Mouse (Mus musculus): ENCODE measurements around the gene Rundc3a.
"Not testable (repeated sequence)": the region's sequence is repeated elsewhere in the genome, so short reads cannot be mapped to it uniquely, and the experiment has no call there.

Gene Rundc3a

DNA sequence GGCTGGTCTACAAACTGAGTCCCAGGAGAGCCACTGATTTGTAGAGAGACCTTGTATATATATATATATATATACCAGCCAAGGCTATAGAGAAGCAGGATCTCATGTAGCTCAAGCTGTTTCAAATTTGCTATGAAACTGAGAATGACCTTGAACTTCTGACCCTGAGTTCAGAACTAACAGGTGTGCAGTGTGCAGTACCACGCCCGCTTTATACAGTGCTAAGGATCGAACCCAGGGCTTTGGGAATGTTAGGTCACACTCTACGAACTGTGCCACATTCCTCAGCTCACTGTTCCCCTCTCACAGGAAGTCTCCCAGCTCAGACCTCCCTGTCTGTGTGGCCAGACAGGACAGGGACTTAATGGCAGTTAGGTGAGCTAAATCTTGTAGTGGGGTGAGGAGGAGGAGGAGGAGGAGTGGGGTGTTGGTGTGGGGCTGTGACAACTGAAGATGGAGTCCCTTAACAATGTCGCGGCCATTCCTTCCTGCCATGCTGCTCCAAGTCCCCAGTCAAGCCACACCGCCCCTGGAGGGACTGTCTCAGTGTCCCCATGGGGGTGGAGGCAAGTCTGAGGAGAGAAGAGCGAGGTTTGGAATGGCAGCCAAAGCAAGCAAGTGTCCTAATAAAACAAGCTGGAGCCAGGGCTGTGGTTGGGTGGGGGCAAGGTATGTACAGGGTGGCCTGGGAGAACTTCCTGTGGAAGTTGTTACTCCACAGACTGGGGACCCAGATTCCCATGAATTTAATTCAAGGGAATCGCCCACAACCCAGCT lies 25.5 kb upstream of the Rundc3a start:
- DNase-seq (ENCODE audit: extremely low spot score, low spot score) = no peak

DNA sequence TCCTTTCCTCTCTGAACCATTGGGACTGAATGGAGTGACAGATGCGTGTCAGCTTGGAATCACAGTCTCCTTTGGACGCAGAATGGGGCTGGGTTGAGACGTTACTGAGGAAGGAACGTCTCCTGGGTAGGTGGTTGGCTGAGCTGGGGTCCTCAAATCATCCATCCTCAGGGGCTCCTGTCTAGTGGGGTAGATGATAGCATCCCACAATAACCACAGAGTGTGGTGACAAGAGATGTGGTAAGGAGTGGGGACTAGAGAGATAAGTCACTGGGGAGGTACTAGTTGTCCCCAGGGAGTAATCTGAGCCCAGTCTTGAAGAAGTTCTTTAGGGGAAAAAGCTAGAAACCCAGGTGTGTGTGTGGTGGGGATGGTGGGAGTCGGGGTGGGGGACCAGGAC lies 24.9 kb upstream of the Rundc3a start:
- DNase-seq (ENCODE audit: extremely low spot score, low spot score) = no peak

DNA sequence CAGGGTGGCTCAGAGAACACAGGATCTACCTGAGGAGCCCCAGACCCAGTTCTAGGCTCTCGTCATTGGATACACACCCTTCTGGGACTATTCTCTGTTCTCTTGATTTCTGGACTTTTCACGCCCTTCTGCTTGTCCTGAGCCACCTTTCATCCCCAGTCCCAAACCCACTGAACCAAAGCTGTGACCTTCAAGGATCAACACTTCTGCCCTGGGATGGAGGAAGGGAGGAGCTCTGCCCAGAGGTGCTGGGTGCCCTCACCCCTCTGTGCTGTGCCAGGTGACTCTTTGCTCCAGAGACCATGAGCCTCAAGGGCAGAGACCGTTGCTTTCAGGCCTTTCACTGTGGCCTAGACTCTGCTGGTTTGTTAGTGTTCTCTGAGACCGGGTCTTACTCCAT lies 23.9 kb upstream of the Rundc3a start:
- no peak for DNase-seq (ENCODE audit: extremely low spot score, low spot score)

DNA sequence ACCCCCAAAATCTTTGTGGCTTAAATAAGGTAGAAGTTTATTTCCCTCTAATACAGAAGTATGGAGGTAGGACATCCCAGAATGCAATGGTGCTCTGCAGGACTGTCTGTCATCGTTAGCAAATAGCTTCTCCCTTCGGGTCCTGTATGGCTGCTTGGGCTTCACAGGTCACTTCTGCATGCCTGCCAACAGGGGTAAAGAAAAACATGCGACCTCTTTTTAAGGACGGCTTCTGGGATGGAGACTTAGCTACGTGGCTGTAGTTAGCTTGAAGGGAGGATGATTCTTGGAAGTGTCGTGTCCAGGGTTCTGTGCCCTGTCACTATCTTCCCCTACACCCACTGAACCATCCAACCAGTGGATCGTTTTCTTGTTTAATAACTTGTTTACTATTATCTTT lies 22.9 kb upstream of the Rundc3a start:
- no peak for DNase-seq (ENCODE audit: extremely low spot score, low spot score)

DNA sequence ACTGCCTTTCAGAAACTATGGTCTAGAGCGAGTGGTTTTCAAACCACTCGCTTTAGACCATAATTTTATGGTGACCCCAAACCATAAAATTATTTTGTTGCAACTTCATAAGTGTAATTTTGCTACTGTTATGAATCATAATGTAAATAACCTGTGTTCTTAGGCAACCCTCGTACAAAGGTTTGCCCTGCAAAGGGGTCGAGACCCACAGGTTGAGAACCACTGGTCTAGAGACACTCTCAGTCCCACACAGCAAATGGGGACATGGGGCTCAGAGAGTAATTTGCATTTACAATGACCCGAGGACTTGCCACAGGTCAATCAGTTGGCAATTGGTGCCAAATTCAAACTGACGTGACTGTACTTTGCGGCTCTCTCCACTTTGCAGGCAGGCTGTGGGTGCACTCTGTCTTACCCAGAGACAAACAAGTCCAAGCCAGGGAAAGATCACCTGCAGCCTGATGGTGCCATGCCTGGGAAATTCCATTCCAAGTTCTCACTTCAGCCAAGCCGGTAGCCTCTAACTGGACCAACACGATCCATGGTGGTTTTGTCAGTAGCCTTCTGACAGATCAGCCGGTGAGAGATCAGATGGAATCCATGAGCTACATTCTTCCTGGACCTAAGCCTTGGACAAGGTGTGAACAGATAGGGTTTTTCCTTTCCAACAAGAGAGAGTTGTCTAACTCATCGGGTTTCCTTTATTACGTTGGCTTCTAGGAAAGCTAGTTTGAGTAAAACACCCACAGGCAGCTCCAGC lies 21.1 kb upstream of the Rundc3a start:
- no peak for DNase-seq (ENCODE audit: extremely low spot score, low spot score)

DNA sequence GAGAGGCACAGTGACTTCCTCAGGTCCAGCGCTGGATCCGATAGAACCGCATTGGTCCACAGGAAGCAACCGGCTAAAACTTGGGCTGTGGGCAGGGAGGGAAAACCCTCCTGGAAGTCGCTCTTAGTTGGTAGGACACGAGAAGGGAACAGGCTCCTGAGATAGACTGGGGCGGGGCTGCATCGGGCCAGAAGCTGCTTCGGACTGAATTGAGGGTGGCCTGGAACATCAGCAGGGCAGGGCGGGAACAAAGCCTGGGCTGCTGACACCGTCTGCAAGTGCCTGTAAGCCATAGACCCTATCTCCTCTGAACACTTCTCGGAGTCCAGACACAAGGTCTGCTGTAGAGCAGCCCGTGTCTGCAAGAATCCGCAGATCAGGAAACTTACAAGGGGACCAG lies 20.3 kb upstream of the Rundc3a start:
- DNase-seq (ENCODE audit: extremely low spot score, low spot score) = no peak

DNA sequence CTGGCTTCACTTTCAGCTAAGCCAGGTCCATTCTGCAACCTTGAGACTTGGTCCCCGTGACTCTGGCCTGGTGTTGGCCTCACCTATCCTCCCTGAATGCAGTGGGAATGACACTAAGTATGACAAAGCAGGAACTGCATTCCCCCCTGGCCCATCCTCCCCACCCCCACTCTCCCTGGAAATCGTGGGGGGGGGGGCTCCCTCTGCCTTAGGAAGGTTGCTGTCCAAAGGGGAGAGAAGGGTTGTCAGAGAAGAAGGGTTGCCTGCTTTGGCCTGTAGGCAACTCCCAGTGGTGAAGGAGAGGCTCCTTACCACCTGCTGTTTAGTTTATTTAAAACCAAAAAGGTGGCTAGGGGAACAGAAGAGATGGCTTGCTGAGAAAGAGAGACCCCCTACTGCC lies 19.6 kb upstream of the Rundc3a start:
- DNase-seq (ENCODE audit: extremely low spot score, low spot score) = no peak

DNA sequence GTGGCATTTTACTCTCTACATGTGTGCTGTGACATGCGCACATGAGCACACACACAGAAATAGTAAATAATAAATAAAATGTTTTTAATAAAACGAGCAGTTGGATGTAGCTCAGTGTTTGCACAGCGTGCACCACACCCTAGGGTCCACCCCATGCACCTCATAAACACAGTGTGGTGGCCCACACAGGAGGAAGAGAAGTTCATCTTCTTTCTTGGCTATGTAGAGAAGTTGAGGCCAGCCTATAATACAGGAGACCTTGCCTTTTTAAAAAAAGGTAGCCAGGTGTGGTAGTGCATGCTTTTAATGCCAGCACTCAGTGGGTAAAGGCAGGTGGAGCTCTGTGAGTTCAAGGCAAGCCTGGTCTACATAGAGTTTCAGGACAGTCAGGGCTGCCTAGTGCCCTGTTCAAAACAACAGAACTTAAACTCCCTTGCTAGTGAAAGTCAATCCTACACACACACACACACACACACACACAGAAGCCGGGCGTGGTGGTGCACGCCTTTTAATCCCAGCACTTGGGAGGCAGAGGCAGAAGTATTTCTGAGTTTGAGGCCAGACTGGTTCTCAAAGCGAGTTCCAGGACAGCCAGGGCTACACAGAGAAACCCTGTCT lies 19.0 kb upstream of the Rundc3a start:
- no peak for DNase-seq (ENCODE audit: extremely low spot score, low spot score)

DNA sequence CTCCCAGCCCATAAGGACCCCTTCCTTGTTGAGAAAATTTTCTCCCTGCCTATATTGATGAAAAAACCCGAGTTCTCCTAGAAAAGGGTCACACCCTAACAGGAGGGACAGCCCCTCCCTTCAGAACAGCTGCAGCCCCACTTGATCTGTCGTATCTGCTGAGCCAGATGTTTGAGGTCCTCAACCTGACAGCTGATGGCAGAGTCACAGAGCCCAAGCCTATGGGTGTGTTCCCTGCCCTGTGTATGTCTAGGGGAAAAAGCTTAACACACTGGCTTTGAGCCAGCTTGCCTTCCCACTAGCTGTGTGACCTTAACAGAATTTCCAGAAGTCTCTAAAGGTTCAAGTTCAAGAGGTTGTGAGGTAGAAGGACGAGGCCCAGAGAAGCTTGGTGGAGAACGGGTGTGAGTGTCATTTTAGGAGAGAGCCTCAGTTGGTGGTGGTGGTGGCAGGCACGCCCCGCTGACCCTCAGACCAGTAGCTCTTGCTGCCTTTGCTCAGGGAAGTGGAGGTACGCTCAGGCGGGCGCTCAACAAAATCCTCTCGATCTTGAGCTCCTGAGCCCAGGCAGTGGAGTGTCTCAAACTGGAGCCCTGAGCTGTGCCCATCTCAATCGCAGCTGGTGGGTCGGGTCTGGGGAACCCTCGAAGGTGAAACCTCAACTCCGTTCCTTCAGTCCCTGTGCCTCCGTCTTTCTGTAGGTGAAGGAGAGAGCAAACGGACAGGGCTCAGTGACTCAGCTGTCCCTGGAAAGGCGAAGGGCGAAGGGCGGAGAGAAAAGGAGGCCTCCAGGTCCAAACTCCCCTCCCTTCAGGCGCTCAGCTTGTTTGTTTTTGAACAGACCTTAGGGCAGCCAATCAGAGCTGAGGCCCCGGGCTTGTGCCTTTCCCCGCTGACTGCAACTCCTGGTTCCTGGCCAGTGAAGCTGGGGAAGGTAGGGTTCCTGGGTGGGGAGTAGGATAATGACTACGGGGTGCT lies 17.7 kb upstream of the Rundc3a start:
- DNase-seq (ENCODE audit: extremely low spot score, low spot score) = peak; percentile 56

DNA sequence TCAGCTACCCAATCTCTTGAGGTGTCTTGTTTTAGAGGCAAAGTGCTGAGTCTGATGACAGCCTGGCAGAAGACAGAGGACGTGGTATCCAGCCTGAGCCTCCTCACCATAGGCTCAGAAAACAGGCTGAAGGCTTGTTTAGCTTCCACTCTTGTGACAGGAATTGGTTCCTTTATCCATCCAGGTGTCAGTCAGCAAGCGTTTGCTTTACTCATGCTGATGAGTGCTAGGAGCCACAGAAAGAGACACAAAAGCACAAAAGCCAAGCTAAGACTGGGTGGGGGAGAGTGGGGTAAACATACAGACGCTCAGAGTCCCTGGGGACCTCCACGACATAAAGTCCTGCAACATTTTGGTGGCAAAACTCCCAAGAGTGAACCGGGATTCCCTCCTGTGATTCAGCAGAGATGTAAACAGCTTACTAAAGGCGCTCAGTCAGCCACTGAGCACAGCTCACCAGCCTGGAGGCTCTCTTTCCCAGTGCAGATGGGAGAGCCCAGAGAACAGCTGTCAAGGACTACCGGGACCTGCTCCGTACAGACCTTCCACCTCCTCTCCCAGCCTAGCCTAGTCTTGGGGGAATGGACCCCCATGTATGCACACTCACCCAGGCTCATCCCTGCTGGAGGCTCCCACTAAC lies 16.9 kb upstream of the Rundc3a start:
- DNase-seq (ENCODE audit: extremely low spot score, low spot score) = no peak

DNA sequence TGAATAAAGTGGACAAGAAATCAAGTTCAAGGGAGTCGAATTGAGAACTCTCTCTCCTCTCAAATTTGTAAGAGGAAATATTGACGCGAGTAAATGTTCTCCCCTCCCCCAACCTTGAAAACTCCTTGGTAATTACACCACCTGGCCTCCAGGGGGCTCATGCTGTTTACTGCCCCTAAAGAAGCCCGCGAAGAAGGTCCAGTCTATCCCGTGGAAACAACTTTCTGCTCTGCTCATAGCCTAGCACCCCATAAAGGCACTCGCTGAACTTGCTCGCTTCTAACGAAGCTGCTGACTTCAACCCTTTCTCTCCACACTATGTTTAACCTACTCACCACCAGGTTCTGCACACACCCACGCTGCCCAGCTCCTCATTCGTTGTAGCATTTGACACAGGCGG lies 16.0 kb upstream of the Rundc3a start:
- DNase-seq (ENCODE audit: extremely low spot score, low spot score) = no peak

DNA sequence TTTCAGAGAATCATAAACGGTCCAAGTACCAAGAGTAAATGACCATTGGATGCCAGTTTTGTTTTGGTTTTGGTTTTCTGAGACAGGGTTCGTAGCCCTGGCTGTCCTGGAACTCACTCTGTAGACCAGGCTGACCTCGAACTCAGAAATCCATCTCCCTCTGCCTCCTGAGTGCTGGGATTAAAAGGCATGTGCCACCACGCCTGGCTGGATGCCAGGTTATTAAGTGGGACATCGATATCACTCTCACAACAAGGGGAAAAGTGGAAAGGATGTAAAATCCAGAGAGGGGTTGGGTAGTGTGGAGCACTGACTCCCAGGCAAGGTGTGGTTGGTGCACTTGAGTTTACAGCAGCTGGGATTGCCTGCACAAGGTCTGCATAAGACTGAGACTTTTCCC lies 13.1 kb upstream of the Rundc3a start:
- DNase-seq (ENCODE audit: extremely low spot score, low spot score) = no peak

DNA sequence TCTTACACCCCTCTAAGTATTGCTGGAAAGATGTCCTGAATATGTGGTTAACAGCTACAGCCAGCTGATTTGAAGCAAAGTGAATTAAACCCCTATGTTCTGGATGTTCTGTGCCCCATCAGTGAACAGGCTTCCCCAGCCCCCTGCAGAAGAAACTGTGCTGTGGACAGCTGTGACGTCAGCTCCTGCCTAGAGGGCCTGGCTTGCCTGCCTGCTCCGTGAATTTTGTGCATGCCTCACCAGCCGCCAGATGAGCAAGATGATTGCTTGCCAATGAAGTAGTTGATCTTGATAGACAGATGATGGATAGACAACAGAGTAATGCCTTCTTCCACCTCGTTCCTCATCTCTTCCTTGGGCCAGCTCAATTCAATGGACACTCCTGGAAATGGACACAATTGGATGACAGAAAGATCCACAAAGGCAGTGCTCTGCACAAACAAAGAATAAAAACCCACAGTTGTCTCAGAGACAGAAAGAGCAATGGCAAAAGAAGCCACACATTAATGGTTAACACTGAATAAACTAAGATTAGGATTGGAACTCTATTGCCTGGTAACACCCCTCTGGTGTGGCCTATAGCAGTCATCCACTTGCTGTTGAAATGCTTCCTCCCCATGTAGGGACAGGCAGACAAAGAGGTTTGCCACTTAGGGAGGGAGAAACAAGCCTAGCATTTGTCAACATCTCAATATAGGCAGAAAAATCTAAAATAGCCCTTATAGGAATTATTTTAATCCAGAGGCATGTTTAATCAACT lies 11.7 kb upstream of the Rundc3a start:
- DNase-seq (ENCODE audit: extremely low spot score, low spot score) = no peak

DNA sequence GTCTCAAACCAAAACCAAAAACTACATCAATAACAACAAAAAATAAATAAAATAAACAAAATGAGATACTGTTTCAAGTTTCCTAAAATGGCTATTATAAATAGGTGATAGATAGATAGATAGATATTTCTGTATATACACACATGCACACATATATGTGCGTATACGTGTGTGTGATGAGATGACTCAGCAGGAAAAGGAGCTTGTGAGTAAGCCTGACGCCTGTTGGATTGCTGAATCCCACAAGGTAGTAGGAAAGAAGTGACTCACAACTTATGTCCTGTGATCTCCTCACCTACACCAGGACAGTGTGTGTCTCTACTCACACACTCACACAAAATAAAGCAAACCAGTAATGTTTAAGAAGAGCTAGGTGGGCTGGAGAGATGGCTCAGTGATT lies 10.4 kb upstream of the Rundc3a start:
- no peak for DNase-seq (ENCODE audit: extremely low spot score, low spot score)

DNA sequence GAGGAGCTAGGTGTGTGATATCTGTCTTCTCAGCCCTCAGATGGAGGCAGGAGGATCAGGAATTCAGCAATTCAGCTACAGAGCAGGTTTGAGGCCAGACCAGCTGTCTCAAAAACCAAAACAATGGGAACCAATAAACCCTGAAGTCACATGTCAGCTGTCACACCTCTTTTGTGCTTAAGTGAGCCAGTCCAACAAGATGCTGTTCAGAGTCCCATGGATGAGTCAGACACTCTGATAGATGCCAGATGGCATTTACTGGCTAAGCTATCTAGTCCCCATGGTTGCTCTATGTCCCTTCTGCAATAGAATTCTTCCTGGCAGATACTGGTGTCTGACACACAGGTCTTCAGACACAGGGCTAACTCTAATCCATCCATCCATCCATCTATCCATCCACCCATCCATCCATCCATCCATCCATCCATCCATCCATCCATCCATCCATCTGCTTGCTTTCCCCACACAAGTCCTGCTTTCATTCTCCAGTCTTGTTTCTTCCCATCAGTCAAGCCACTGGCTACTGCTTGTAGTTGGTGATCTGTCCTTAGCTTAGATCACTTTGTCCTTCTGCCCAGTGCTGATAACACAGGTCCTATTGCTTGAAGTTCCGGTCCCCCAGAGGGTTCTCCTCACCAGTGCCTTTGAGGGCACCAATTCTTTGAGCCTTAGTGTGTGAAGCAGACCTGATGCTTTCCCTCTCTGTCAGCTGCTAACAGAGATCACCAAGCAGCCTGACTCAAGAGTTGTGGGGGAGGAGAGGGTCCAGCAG lies 9.7 kb upstream of the Rundc3a start:
- DNase-seq (ENCODE audit: extremely low spot score, low spot score) = no peak

DNA sequence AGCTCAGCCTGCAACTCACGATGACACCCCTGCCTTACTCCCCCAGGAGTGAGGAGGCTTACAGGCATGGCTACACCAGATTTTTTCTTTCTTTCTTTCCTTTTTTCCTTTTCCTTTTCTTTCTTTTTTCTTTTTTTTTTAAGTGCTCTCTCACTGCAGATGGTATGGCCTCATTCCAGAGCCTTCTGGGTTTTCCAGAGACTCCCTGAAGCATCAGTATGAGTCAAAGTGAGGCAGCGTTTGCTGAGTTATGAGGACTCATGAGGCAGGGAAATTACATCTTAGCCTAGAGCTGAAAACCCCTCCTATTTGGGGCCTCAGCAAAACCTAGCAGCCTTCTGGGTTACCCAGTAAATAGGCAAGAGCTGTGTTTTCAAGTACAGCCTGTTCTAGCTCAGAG lies 8.8 kb upstream of the Rundc3a start:
- DNase-seq (ENCODE audit: extremely low spot score, low spot score) = no peak

DNA sequence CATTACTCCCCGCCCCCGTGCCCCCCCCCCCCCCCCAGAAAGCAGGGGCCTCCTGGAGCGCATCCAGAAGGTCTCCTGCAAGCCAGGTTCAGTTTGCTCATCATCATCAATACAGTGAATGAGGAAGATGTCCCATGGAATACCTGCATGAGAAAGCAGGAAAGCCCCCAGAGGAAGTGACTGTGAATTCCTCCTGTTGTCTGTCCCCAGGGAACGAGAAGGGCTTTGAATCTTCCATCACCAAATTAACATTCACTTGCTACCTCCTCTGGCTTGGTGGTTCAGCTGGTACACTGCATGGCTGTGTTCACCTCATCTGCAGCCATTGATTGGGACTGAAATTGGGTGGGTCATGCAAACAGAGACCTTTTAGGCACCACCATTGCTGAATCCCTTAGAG lies 8.1 kb upstream of the Rundc3a start:
- no peak for DNase-seq (ENCODE audit: extremely low spot score, low spot score)

DNA sequence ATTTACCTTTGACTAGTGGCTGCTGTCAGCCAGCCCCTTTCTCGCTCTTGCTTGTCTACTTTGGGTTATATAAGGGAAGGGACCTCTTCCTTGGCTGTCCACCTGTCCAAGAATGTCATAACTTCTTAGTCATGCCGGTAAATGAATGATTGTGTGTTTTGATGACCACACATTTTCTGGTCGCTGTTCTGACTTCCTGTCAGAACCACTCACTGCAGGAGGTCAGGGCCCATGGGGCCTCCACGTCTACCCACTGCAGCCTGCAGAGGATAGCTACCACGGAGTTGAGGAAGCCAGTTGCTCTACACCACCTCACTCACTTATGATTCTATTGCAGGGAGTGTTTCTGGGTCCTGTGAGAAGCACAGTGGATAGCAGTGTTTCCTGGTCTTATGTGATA lies 7.1 kb upstream of the Rundc3a start:
- DNase-seq (ENCODE audit: extremely low spot score, low spot score) = no peak

DNA sequence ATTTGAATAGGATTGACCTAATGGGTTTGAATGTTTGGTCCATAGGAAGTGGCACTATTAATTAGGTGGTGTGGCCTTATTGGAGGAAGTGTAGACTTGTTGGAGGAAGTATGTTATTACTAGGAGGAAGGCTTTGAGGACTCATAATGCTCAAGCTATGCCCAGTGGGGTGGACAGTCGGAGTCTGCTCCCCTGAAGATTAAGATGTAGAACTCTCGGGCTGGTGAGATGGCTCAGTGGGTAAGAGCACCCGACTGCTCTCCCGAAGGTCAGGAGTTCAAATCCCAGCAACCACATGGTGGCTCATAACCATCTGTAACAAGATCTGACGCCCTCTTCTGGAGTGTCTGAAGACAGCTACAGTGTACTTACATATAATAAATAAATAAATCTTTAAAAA lies 3.8 kb upstream of the Rundc3a start:
- DNase-seq (ENCODE audit: extremely low spot score, low spot score) = not testable (repeated sequence)
